Mouse (Mus musculus) kidney, adult 10 weeks (tissue): ENCODE data around the gene Max. TPM values are rescaled to one million over a fixed set of nuclear protein-coding genes. Genes with fewer than 3 reads are reported as not detected.

ENCODE experiments used
- polyA plus RNA-seq: library from polyadenylated mRNA; stranded (reverse); fragments of 350-450 nt; fragmentation: Illumina TruSeq; extraction: RNeasy Lipid Tissue Mini Kit (QIAGEN cat#74804); gene quantifications from one replicate; pipeline ENCODE4 v1.2.3, GENCODE M21; 2014; ENCODE audit warnings: low read depth, low replicate concordance

Gene Max
- polyA plus RNA-seq: 46.2 TPM

DNA sequence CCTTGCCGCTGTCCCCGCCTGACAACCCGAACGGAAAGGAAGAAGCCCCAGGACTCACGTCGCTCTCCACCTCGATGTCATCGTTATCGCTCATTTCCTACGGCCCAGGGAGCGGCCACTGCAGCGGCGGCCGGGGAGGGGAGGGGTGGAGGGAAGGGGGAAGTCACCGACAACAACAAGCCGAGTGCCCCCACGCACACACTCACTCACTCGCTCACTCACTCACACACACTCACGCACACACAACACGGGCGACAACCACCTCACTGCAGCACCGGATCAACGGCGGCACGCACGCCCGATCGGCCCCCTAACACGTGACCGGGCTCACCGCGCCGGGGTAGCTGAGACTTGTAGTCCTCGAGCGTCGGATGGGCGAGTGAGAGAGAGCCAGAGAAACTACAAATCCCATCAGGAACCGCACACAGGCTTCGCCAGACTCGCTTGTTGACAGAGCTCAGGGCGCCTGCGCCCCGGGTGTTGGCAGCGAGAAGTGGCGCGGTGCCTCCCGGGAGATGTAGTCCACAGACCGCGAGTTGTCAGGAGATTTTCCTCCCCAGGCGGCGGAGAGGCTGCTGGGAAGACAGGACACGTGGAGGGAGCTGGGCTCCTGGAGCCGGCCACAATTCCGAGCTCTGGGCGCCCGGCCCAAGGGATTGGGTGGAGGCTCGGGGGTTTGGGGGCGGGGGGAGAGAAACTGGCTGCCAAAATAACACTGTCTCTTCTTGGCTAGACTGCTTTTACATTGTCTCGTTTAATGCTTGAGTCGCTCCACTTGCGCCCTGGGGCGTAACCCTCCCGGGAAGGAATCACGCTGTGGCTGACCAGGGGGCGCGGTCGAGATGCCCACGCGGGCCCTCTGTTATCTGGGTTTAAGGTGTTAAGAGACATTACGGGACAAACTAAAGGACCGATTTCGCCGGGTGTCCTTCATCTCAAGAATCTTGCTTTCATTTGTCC is at the start of gene Max:
Gene Max, minus strand, starts transcription at position 270 of the 960 bp plus-strand sequence.

Other genes with a start within 250 kb of the Max start
- 77.7 TPM for gene Churc1, start 196.7 kb downstream of the Max start, polyA plus RNA-seq
- 0.53 TPM for gene Fntb, start 196.6 kb downstream of the Max start, polyA plus RNA-seq
- gene Gpx2, start 166.6 kb downstream of the Max start, polyA plus RNA-seq: not detected
- gene Rab15, start 139.3 kb downstream of the Max start, polyA plus RNA-seq: 2.9 TPM